Mouse (Mus musculus) liver, postnatal 0 days (tissue): ENCODE data around the gene 4930524B15Rik.

Experiments used
- CTCF ChIP-seq: sonication (generic); IDR thresholded peaks from 2 replicates; pipeline ENCODE4 v1.5.1; 2016; ENCODE audit warnings: antibody characterized with exemption, low read depth
- EP300 ChIP-seq: IDR thresholded peaks from 2 replicates; pipeline ENCODE4 v1.6.1; 2016; ENCODE audit warnings: antibody characterized with exemption, low read depth, mild to moderate bottlenecking

GRCm38 (mm10) chr11:32027474-32028342 lies 62.3 kb downstream of the 4930524B15Rik start:
- TF ChIP-seq CTCF (no peak), EP300 (no peak)
